Mouse (Mus musculus) lung, postnatal 4 days (tissue): ENCODE results near the gene Swap70.
A peak's percentile ranks its signal among the peaks of the same experiment; 100 is the strongest.
"Not testable (repeated sequence)": the region's sequence is repeated elsewhere in the genome, so short reads cannot be mapped to it uniquely, and the experiment has no call there.

ENCODE experiments used
- DNase-seq, 2 experiments: peaks; one replicate each; pipeline ENCODE4 v3.0.0; 2021

The Swap70 gene

GRCm38 (mm10) chr7:110221586-110222481, at the start of gene Swap70:
Swap70 (plus strand) TSS chr7:110221711.
- DNase-seq, result peak; percentile 92 to 94

DNA sequence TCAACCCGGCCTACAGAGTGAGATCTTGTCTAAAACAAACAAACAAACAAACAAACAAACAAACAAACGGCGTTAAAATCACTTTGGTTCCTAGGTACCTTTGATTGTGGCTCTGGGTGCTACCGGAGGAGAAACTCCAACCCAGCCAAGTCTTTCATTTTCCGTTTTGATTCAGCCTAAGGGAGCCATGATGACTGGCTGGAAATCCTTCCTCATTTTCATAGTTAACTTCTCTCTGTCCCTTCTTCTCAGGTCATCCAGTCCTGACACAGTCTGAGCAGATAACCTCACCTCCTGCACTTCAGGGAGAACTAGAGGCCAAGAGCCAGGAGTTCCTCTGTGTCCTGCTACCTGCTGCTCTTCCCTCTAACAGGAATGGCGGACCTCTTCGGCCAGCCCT, 42.3 kb upstream of the Swap70 start:
- no peak for DNase-seq

GRCm38 (mm10) chr7:110180613-110181012, 40.9 kb upstream of the Swap70 start:
- DNase-seq, result no peak

- no peak for DNase-seq
These were observed 40.1 kb upstream of the Swap70 start for GRCm38 (mm10) chr7:110181446-110181845.

GRCm38 (mm10) chr7:110184608-110185007, 36.9 kb upstream of the Swap70 start:
- no peak for DNase-seq

DNA sequence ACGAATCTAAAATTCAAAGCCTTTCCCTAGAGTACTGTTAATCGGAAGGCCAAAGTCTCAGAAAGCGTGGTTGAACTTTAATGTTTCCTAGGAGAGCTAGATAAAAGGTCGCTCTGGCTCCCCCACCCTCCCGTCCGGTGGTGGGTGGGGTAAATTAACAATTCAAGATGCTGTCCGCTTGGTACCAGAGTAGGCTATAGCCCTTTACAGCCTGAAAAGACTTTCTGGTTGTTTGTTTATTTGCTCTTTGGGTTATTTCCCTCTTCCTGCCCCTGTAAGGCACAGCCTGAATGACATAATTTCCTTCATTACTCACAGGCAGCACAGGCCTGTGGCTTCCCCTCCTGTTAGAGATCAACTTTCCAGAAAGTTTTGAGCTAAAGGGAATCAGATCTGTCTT, 31.6 kb upstream of the Swap70 start:
- peak; percentile 15 to 32 for DNase-seq

DNA sequence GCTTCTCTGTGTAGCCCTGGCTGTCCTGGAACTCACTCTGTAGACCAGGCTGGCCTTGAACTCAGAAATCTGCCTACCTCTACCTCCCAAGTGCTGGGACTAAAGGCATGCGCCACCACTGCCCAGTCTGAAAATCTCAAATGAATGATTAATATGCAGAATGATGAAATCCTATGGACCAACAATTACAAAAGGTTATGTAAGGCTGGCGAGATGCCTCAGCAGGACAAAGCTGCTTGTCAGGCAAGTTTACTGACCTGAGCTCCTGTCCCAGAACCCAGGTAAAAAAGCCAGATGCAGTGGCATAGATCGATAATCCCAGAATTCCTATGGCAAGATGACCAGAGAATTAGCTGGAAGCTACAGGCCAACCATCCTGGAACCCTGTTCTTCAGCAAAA, 28.3 kb upstream of the Swap70 start:
- DNase-seq, result no peak

DNA sequence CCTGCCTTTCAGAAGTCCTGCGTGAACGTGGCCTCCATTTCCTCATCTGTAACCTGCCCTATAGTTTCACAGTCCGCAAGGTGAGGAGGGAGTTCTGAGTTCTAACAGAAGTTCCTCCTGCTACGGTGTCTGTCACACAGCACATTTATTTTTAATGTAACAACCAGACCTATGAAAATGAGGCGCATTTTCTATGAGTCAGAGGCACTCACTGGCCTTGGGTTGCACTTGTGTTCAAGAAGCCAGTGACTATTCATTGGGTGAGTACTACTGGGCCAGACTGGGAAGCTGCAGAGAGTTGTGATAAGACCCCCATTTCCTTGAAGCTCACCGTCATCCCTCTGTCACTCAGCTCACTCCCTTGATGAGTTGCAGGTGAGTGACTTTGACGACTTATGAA, 24.3 kb upstream of the Swap70 start:
- DNase-seq, result no peak

- no peak for DNase-seq
These were observed 19.6 kb upstream of the Swap70 start for GRCm38 (mm10) chr7:110201933-110202332.

GRCm38 (mm10) chr7:110204208-110204607, 17.3 kb upstream of the Swap70 start:
- no peak for DNase-seq

DNA sequence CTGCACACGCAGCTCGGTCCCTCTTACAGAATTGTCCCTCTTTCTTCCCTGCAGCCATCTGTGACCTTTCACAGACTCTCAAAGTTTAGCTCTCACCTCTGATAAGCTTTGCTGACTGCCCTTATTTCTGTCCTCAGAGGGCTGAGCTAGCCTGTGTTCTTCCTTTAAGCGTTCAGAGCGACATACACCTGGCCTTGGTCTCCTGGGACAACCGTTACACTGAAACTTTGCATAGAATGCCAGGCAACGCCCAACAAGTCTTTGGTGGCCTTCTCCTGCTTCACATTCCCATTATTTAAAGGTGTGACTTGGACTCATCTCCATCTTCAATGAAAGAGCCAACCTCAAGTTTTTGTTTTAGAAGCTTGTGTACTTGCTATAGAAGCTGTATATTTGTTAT, 13.2 kb upstream of the Swap70 start:
- no peak for DNase-seq

DNA sequence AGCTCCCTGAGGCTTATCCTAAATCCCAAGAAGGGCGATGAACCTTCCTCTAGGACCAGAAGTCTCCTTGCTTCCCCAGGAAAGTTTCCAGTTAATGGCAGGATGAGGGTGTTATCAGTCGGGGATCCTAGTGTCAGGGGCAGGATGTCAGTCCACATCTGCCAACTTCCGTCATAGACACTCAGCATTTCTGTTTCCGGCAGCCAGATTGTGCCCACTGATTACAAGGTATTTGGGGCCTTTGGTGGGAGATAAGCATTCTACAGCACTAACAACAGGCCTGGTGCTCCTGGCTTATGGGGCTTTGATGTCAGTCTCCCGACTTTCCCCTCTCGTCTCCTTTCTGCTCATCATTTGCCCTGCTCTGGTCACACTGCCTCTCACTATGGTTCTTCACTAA, 12.1 kb upstream of the Swap70 start:
- DNase-seq, result peak; percentile 38 to 62

- DNase-seq, result no peak
These were observed 10.5 kb upstream of the Swap70 start for GRCm38 (mm10) chr7:110211025-110211424.

DNA sequence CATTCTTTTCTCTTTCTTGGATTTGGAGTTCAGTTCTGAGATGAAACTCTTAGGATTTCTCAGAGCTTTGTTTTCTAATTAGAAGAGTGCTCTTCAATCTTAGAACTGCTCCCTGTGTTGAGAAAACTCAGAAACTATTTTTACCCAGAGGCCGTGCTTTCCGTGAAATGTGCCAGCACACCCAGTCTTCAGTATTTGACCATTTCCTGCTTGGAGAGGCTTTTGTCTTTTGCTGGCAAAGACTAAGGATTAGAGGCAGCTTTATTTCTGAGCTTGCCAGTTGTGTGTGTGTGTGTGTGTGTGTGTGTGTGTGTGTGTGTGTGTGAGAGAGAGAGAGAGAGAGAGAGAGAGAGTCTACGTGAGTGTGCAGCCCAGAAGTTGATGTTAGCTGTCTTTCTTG, 6.6 kb upstream of the Swap70 start:
- DNase-seq, result peak; percentile 40 to 46

- DNase-seq, result no peak
These were observed 393 bp upstream of the Swap70 start for GRCm38 (mm10) chr7:110221051-110221585.

DNA sequence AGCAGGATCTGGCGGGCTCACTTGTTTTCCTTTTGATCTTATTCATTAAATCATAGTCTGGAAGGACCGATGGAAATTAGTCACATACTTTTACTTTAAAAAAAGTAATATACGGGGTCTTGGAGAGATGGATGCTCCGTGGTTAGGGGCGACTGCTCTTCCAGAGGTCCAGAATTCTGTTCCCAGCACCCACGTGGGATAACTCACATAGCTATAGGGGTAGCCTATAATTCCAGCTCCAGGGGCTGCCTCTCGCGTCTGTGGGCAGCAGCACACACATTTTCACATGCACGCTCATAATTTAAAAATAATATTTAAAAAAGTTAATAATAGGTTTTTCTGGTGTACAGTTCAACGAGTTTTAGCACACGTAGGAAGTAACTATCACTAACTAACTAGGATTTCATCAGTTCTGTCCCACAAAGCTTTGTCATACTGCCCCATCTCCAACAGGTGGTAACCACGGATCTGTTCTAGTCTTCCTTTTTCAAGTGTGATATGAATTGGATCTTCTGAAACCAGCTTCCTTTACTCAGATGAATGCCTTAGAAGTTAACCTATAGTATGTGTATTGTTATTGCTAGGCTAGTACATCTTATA, 1.2 kb downstream of the Swap70 start:
- DNase-seq, result no peak

GRCm38 (mm10) chr7:110223727-110224510, 2.4 kb downstream of the Swap70 start:
- no peak for DNase-seq

DNA sequence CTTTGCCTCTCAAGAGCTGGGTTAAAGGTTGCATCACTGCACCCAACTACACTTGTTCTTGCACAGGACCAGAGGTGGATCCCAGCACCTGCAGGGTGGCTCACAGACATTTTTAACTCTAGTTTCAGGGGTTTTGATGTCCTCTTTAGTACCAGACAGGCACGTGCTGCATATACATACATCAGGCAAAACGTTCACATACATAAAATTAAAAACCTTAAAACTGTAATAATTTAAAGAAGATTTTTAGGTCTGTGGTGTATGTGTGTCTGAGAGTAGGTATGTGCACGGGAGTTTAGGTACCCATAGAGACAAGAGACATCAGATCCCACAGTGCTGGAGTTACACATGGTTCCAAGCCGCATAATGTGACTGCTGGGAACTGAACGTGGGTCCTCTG, 5.0 kb downstream of the Swap70 start:
- DNase-seq, result no peak

- no peak for DNase-seq
These were observed 8.5 kb downstream of the Swap70 start for GRCm38 (mm10) chr7:110229967-110230366.

DNA sequence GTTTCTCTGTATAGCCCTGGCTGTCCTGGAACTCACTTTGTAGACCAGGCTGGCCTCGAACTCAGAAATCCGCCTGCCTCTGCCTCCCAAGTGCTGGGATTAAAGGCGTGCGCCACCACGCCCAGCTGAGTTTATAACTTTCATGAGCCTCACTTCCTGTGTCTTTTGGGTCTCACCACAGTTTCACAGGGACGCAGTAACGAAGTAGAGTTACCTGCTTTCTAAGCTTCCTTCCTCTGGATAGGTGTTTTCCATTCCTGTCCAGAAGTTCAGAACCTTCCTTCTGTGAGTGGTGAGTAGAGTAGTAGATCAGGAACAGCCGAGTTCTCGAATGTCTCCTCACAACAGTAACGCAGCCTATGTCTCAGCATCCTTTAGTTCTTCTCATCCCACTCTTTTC, 9.6 kb downstream of the Swap70 start:
- not testable (repeated sequence) for DNase-seq

DNA sequence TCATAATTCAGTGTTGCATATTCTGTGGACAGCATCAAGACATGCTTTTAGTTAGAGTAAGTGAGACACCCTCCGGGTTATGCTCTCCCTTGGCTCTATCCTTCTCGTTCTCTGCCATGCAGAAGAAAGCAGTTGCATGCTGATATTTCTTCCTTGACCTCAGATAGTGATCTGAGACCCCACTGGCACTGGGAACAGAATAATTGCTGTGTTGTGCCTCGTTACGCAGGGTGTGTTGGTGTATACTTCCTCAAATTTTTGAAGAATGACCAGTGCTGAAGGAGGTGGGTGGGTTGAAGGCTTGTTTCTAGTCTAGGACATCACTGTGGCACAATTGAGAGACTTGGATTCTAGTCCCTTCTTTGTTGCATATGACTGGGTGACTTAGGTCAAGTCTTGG, 14.6 kb downstream of the Swap70 start:
- no peak for DNase-seq

DNA sequence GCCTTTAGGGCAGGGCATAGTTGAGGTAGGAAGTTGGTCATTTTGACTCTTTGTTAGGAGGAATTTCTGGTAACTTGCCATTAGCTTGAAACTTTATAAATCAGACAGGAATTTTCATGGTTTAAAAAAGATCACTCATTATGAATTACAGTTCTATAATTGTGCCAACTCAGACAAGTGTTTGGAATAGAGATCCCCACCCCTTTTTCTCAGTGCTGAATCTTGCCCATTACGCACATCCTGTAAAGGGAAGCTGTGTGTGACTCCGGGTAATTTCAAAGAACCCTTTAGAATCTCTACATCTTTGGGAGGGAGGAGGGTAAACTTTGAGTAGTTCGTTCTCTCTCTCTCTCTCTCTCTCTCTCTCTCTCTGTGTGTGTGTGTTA, 15.9 kb downstream of the Swap70 start:
- DNase-seq, result peak in 1 of 2 experiments; percentile 23

- DNase-seq, result peak in 1 of 2 experiments; percentile 37
These were observed 16.4 kb downstream of the Swap70 start for GRCm38 (mm10) chr7:110237837-110238451.
